Mouse (Mus musculus) right cerebral cortex, postnatal 14 days (tissue): Measurements from ENCODE around the gene Lmo7.

Experiments
- DNase-seq: peaks from one replicate; pipeline ENCODE4 v3.0.0; 2022

The Lmo7 gene

GRCm38 (mm10) chr14:101729237-101729971, at the start of gene Lmo7, which contains the start of gene Gm9922:
TSS of gene Lmo7 (plus strand) at chr14:101729957.
TSS of gene Gm9922 (minus strand) at chr14:101729814.
- DNase-seq: peak; percentile 18

GRCm38 (mm10) chr14:101687696-101688095, 42.1 kb upstream of the Lmo7 start:
- no peak for DNase-seq

GRCm38 (mm10) chr14:101688406-101688805, 41.4 kb upstream of the Lmo7 start:
- DNase-seq: no peak

GRCm38 (mm10) chr14:101704479-101704878, 25.3 kb upstream of the Lmo7 start:
- no peak for DNase-seq

GRCm38 (mm10) chr14:101707088-101707487, 22.7 kb upstream of the Lmo7 start:
- DNase-seq: no peak

GRCm38 (mm10) chr14:101714414-101714813, 15.3 kb upstream of the Lmo7 start:
- no peak for DNase-seq

GRCm38 (mm10) chr14:101729972-101730692, 375 bp downstream of the Lmo7 start:
- DNase-seq: no peak

GRCm38 (mm10) chr14:101733542-101734303, 4.0 kb downstream of the Lmo7 start:
- DNase-seq: no peak

GRCm38 (mm10) chr14:101737501-101737900, 7.7 kb downstream of the Lmo7 start:
- no peak for DNase-seq

- no peak for DNase-seq
Observed at GRCm38 (mm10) chr14:101746635-101747034, 16.9 kb downstream of the Lmo7 start.

GRCm38 (mm10) chr14:101747811-101748210, 18.1 kb downstream of the Lmo7 start:
- no peak for DNase-seq

- DNase-seq: no peak
Observed at GRCm38 (mm10) chr14:101748436-101748835, 18.7 kb downstream of the Lmo7 start.

GRCm38 (mm10) chr14:101750910-101751309, 21.2 kb downstream of the Lmo7 start:
- DNase-seq: no peak

GRCm38 (mm10) chr14:101755425-101755824, 25.7 kb downstream of the Lmo7 start:
- DNase-seq: no peak

- DNase-seq: no peak
Observed at GRCm38 (mm10) chr14:101762267-101762666, 32.5 kb downstream of the Lmo7 start.

GRCm38 (mm10) chr14:101763762-101764295, 34.1 kb downstream of the Lmo7 start:
- DNase-seq: no peak

- no peak for DNase-seq
Observed at GRCm38 (mm10) chr14:101771336-101771735, 41.6 kb downstream of the Lmo7 start.

- DNase-seq: no peak
Observed at GRCm38 (mm10) chr14:101771756-101772155, 42.0 kb downstream of the Lmo7 start.

GRCm38 (mm10) chr14:101774631-101775030, 44.9 kb downstream of the Lmo7 start:
- peak; percentile 16 for DNase-seq

- DNase-seq: no peak
Observed at GRCm38 (mm10) chr14:101776296-101777128, 46.8 kb downstream of the Lmo7 start.

GRCm38 (mm10) chr14:101777129-101777493, 47.4 kb downstream of the Lmo7 start:
- no peak for DNase-seq

GRCm38 (mm10) chr14:101778426-101778825, 48.7 kb downstream of the Lmo7 start:
- no peak for DNase-seq
